Mouse (Mus musculus) MEL (cell line): Measurements from ENCODE around the gene Ak6.

ENCODE experiments used
- BHLHE40 ChIP-seq: IDR thresholded peaks from 2 replicates; pipeline ENCODE4 v1.6.1; 2012; ENCODE audit warnings: low read depth, mild to moderate bottlenecking, inconsistent platforms, low read length, improper control_type of control experiment, borderline replicate concordance
- CTCF ChIP-seq, 3 experiments: IDR thresholded peaks in 2 of 3; conservative IDR thresholded peaks in 1 of 3; 2 replicates each; pipeline ENCODE4 v1.5.1; 2011 to 2012; ENCODE audit warnings: low read length in 3 of 3, low read depth in 2 of 3, mild to moderate bottlenecking in 2 of 3, improper control_type of control experiment in 1 of 3, inconsistent platforms in 1 of 3, mixed read lengths in 1 of 3, moderate library complexity in 1 of 3; ENCODE audit not compliant: control insufficient read depth in 1 of 3, insufficient read depth in 1 of 3, poor library complexity in 1 of 3, severe bottlenecking in 1 of 3
- GABPA ChIP-seq: IDR thresholded peaks from 2 replicates; pipeline ENCODE4 v1.6.1; 2012; ENCODE audit warnings: low read depth, mild to moderate bottlenecking, inconsistent platforms, low read length, improper control_type of control experiment, moderate library complexity
- GATA1 ChIP-seq: IDR thresholded peaks from 2 replicates; pipeline ENCODE4 v1.6.1; 2011; ENCODE audit warnings: low read depth, low read length, improper control_type of control experiment
- HCFC1 ChIP-seq: IDR thresholded peaks from 2 replicates; pipeline ENCODE4 v1.6.1; 2012; ENCODE audit warnings: low read depth, mild to moderate bottlenecking, inconsistent platforms, low read length, improper control_type of control experiment, moderate library complexity
- MAX ChIP-seq: IDR thresholded peaks from 2 replicates; pipeline ENCODE4 v1.6.1; 2011; ENCODE audit warnings: low read length, improper control_type of control experiment
- POLR2A ChIP-seq, 2 experiments: IDR thresholded peaks; 2 replicates each; pipeline ENCODE4 v1.6.1; 2011 to 2012; ENCODE audit warnings: low read length in 2 of 2, mild to moderate bottlenecking in 2 of 2, control low read depth in 1 of 2, improper control_type of control experiment in 1 of 2, low read depth in 1 of 2, moderate library complexity in 1 of 2; ENCODE audit not compliant: control insufficient read depth in 1 of 2, insufficient read depth in 1 of 2, poor library complexity in 1 of 2
- POLR2AphosphoS5 ChIP-seq: IDR thresholded peaks from 2 replicates; pipeline ENCODE4 v1.6.1; 2012; ENCODE audit warnings: low read depth, borderline replicate concordance, mild to moderate bottlenecking, inconsistent platforms, low read length, moderate library complexity, mixed read lengths
- TCF12 ChIP-seq: IDR thresholded peaks from 2 replicates; pipeline ENCODE4 v1.6.1; 2014; ENCODE audit warnings: low read depth, mild to moderate bottlenecking, inconsistent platforms, low read length, improper control_type of control experiment, moderate library complexity
- USF2 ChIP-seq, 2 experiments: IDR thresholded peaks; 2 replicates each; pipeline ENCODE4 v1.6.1; 2011 to 2012; ENCODE audit warnings: improper control_type of control experiment in 2 of 2, low read length in 2 of 2, borderline replicate concordance in 1 of 2, inconsistent platforms in 1 of 2, low read depth in 1 of 2, mild to moderate bottlenecking in 1 of 2; ENCODE audit not compliant: insufficient read depth in 1 of 2
- ZKSCAN1 ChIP-seq: IDR thresholded peaks from 2 replicates; pipeline ENCODE4 v1.6.1; 2012; ENCODE audit warnings: low read depth, mild to moderate bottlenecking, inconsistent platforms, low read length, improper control_type of control experiment, moderate library complexity
- ZNF384 ChIP-seq: IDR thresholded peaks from 2 replicates; pipeline ENCODE4 v1.6.1; 2012; ENCODE audit warnings: low read depth, mild to moderate bottlenecking, inconsistent platforms, low read length, improper control_type of control experiment

DNA sequence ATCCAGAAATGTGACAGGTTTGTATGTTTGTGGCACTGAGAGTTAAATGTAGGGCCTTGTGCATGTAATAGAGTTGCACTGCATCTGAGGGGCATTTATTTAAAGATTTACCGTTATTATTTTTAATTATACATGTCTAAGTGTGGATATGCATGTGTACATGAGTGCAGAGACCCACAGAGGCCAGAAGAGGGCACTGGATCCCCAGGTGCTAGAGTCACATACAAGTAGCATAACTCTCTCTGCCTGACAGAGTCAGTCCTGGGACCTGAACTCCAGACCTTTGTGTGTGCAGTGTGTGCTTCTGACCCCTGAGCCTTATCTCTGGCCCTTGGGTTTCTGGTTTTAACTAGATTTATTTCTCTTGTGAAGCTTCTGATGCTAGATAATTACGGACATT, 33.6 kb downstream of the Ak6 start:
- TF ChIP-seq CTCF (IDR thresholded peaks at IDR 0.05 in 2 of 3, conservative IDR thresholded peaks at IDR 0.05 in 1 of 3; ENCODE audit: control insufficient read depth in 1 of 3, insufficient read depth in 1 of 3, low read depth in 2 of 3, low read length in 3 of 3, poor library complexity in 1 of 3, severe bottlenecking in 1 of 3) (peak; percentile 75 to 80 (median 80)), USF2 (IDR thresholded peaks at IDR 0.05; ENCODE audit: borderline replicate concordance in 1 of 2, insufficient read depth in 1 of 2, low read depth in 1 of 2, low read length in 2 of 2) (no peak), MAX (no peak), ZKSCAN1 (no peak), BHLHE40 (no peak), GATA1 (no peak), GABPA (no peak), TCF12 (no peak), HCFC1 (no peak), ZNF384 (no peak), POLR2AphosphoS5 (no peak), POLR2A (IDR thresholded peaks at IDR 0.05; ENCODE audit: control insufficient read depth in 1 of 2, insufficient read depth in 1 of 2, low read depth in 1 of 2, low read length in 2 of 2, poor library complexity in 1 of 2) (no peak)
